Mouse (Mus musculus): ENCODE results near the gene Spocd1. TPM values are rescaled to one million over a fixed set of nuclear protein-coding genes. Genes with fewer than 3 reads are reported as not detected.

The Spocd1 gene
- total and polyA plus RNA-seq, 3 experiments, result 0.03 TPM; not detected in 2

DNA sequence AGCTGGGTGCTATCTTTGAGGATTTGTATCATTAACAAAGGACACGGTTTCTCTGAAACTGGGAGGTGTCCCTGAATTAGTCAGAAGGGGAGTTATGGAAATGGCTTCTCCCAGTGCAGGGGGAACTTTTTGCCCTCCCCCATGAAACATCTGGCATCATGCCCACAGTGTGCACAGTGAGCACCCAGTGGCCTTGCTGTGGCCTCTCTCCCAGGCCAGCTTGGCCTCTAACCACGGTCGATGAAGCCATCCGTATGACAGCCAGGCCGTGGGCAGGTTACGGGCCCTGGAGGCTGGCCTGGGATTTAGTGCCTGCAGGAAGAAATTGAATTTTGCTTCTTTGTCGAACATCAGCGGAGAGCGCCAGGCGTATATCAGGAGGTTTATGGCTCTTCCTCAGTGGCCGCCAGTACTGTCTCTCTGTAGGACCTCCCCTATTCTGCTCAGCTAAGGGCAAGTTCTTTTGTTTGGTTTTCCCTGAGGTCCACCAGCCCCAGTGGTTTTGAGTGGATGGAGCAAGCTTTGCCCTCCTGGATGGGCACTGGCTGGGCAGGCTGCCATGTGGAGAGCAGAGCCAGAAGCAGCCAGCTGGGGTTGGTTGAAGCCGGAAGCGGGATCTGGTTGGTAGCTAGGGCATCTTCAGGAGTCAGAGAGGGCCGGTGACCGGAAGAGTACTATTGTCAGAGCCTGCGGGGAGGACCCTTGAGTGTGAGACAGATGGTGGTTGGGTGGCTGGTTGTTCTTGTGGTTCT, 65.1 kb downstream of the Spocd1 start:
- Histone ChIP-seq H3K36me3 (ENCODE audit: control insufficient read depth in 1 of 2, insufficient read depth in 2 of 2, low read length in 2 of 2) (no peaks in the 10 kb centered on the region), H3K79me2 (ENCODE audit: control insufficient read depth, insufficient read depth, low read length, poor library complexity) (no peaks in the 10 kb centered on the region), H3K4me1 (ENCODE audit: control insufficient read depth in 1 of 2, insufficient read depth in 2 of 2, low read length in 2 of 2) (no peaks in the 10 kb centered on the region), H3K9ac (ENCODE audit: control insufficient read depth, low read depth, low read length, poor library complexity, severe bottlenecking) (no peak overlapping the region), H3K27me3 (ENCODE audit: control insufficient read depth in 1 of 2, insufficient read depth in 2 of 2, low read length in 2 of 2) (no peaks in the 10 kb centered on the region), H3K9me3 (replicated peaks; ENCODE audit: insufficient read depth, low read length) (no peaks in the 10 kb centered on the region), H3K27ac (ENCODE audit: control insufficient read depth, low read depth, low read length) (no peak overlapping the region), H3K4me3 (ENCODE audit: control insufficient read depth in 1 of 2, insufficient read depth in 1 of 2, low read depth in 2 of 2, low read length in 2 of 2) (no peak overlapping the region)
- TF ChIP-seq EP300 (IDR thresholded peaks at IDR 0.05; ENCODE audit: low read depth in 1 of 2, low read length in 2 of 2), result no peak
- TF ChIP-seq ZKSCAN1 (IDR thresholded peaks at IDR 0.05; ENCODE audit: low read depth, low read length), result no peak
- TF ChIP-seq CHD1 (IDR thresholded peaks at IDR 0.05; ENCODE audit: low read depth, low read length), result no peak
- TF ChIP-seq ELF1 (IDR thresholded peaks at IDR 0.05; ENCODE audit: low read depth, low read length), result no peak
- no peak for TF ChIP-seq ZMIZ1 (IDR thresholded peaks at IDR 0.05; ENCODE audit: low read depth, low read length)
- no peak for TF ChIP-seq RAD21 (IDR thresholded peaks at IDR 0.05; ENCODE audit: low read depth, low read length)
- TF ChIP-seq JUND (IDR thresholded peaks at IDR 0.05; ENCODE audit: low read depth, low read length), result no peak
- TF ChIP-seq NRF1 (IDR thresholded peaks at IDR 0.05; ENCODE audit: insufficient read depth, low read depth, low read length, poor library complexity, severe bottlenecking), result no peak
- no peak for TF ChIP-seq GATA1 (IDR thresholded peaks at IDR 0.05; ENCODE audit: low read depth, low read length)
- no peak for TF ChIP-seq MYB (IDR thresholded peaks at IDR 0.05; ENCODE audit: low read depth, low read length)
- TF ChIP-seq MAZ (IDR thresholded peaks at IDR 0.05; ENCODE audit: low read depth, low read length), result no peak
- TF ChIP-seq ZC3H11A (IDR thresholded peaks at IDR 0.05; ENCODE audit: low read depth, low read length), result no peak
- DNase-seq (ENCODE audit: low read depth, low spot score), result no peak

DNA sequence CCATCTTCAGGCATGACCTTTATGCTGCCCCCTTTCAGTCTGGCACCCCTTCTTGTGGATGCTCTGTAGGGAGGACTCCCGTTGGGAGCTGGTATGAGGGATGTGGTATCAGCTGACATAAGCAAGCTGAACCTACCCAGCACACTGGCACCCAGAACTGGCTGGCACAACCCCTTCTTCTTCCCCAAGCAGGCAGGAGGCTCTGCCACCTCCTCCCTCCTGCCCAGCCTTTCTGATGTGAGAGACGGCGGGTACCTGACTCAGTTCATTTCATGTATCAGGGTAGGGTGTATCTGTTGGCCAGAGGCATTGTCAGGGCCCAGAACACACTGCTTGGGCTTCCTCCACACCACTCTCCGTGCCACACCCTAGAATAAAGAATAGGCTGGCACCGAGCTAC, 65.7 kb downstream of the Spocd1 start:
- H3K27me3 ChIP-seq (ENCODE audit: control insufficient read depth in 1 of 2, insufficient read depth in 2 of 2, low read length in 2 of 2), result no peaks in the 10 kb centered on the region
- DNase-seq (ENCODE audit: low read depth, low spot score), result no peak
- H3K79me2 ChIP-seq (ENCODE audit: control insufficient read depth, insufficient read depth, low read length, poor library complexity), result no peaks in the 10 kb centered on the region
- H3K36me3 ChIP-seq (ENCODE audit: control insufficient read depth in 1 of 2, insufficient read depth in 2 of 2, low read length in 2 of 2), result no peaks in the 10 kb centered on the region
- H3K4me1 ChIP-seq (ENCODE audit: control insufficient read depth in 1 of 2, insufficient read depth in 2 of 2, low read length in 2 of 2), result no peaks in the 10 kb centered on the region
- TF ChIP-seq NRF1 (IDR thresholded peaks at IDR 0.05; ENCODE audit: insufficient read depth, low read depth, low read length, poor library complexity, severe bottlenecking) (no peak), TBP (IDR thresholded peaks at IDR 0.05; ENCODE audit: low read depth, low read length) (no peak), MXI1 (IDR thresholded peaks at IDR 0.05; ENCODE audit: low read depth, low read length) (no peak), MAFK (IDR thresholded peaks at IDR 0.05; ENCODE audit: borderline replicate concordance, low read depth, low read length) (no peak), SIN3A (IDR thresholded peaks at IDR 0.05; ENCODE audit: low read length) (no peak), RCOR1 (IDR thresholded peaks at IDR 0.05; ENCODE audit: low read depth, low read length) (no peak), MYC (IDR thresholded peaks at IDR 0.05; ENCODE audit: low read depth, low read length) (no peak), KAT2A (conservative IDR thresholded peaks at IDR 0.05; ENCODE audit: low read depth, low read length) (no peak)
- H3K9me3 ChIP-seq (replicated peaks; ENCODE audit: insufficient read depth, low read length), result no peaks in the 10 kb centered on the region
- no peak overlapping the region for H3K9ac ChIP-seq (ENCODE audit: control insufficient read depth, low read depth, low read length, poor library complexity, severe bottlenecking)
- no peak overlapping the region for H3K27ac ChIP-seq (ENCODE audit: control insufficient read depth, low read depth, low read length)
- no peak overlapping the region for H3K4me3 ChIP-seq (ENCODE audit: control insufficient read depth in 1 of 2, insufficient read depth in 1 of 2, low read depth in 2 of 2, low read length in 2 of 2)
